Mouse (Mus musculus): ENCODE results near the gene Btnl4. TPM values are rescaled to one million over a fixed set of nuclear protein-coding genes. Genes with fewer than 3 reads are reported as not detected.

Gene Btnl4
- polyA plus RNA-seq, 1 experiment from 2014 or later: 12.7 TPM

- Histone ChIP-seq H3K4me1 (replicated peaks) (no peaks in the 10 kb centered on the region), H3K36me3 (no peaks in the 10 kb centered on the region), H3K4me2 (replicated peaks) (no peak overlapping the region), H3K27me3 (replicated peaks) (no peaks in the 10 kb centered on the region; the same call in 1 of the 2 replicates), H3K4me3 (replicated peaks) (no peak overlapping the region), H3K9ac (no peak overlapping the region), H3K9me3 (no peaks in the 10 kb centered on the region), H3K27ac (no peak overlapping the region)
- WGBS: 71% methylated on average over 7 of the region's 7 CpGs
- ATAC-seq: no peak
Measured at GRCm38 (mm10) chr17:34420014-34420413, 57.1 kb downstream of the Btnl4 start.

Other genes starting within 250 kb of the Btnl4 start
- 0.06 and 0.13 TPM in 2 replicates for gene H2-Ob, start 238.4 kb downstream of the Btnl4 start, polyA plus RNA-seq (2015; fragmentation: Nextera tagmentation; extraction: Ambion mirVana)
- 17.1 and 21.4 TPM in 2 replicates for gene H2-Ab1, start 219.6 kb downstream of the Btnl4 start, polyA plus RNA-seq (2015; fragmentation: Nextera tagmentation; extraction: Ambion mirVana)
- gene H2-Aa, start 189.5 kb downstream of the Btnl4 start, polyA plus RNA-seq (2015; fragmentation: Nextera tagmentation; extraction: Ambion mirVana): 10.2 TPM in 2 replicates
- 6.9 and 7.4 TPM in 2 replicates for gene H2-Eb1, start 171.5 kb downstream of the Btnl4 start, polyA plus RNA-seq (2015; fragmentation: Nextera tagmentation; extraction: Ambion mirVana)
- gene H2-Eb2, start 151.7 kb downstream of the Btnl4 start, polyA plus RNA-seq (2015; fragmentation: Nextera tagmentation; extraction: Ambion mirVana): not detected in 2 replicates
- gene Btnl2, start 122.5 kb downstream of the Btnl4 start, polyA plus RNA-seq (2015; fragmentation: Nextera tagmentation; extraction: Ambion mirVana): 3.7 and 5.0 TPM in 2 replicates
- 9.4 and 14.7 TPM in 2 replicates for gene Btnl1, start 100.2 kb downstream of the Btnl4 start, polyA plus RNA-seq (2015; fragmentation: Nextera tagmentation; extraction: Ambion mirVana)
- 0.34 and 0.59 TPM in 2 replicates for gene BC051142, start 78.5 kb downstream of the Btnl4 start, polyA plus RNA-seq (2015; fragmentation: Nextera tagmentation; extraction: Ambion mirVana)
- gene Btnl6, start 40.0 kb upstream of the Btnl4 start, polyA plus RNA-seq (2015; fragmentation: Nextera tagmentation; extraction: Ambion mirVana): 13.1 and 15.2 TPM in 2 replicates
- 2.9 and 5.8 TPM in 2 replicates for gene Notch4, start 87.0 kb upstream of the Btnl4 start, polyA plus RNA-seq (2015; fragmentation: Nextera tagmentation; extraction: Ambion mirVana)
- 10.1 TPM in 2 replicates for gene Gpsm3, start 112.5 kb upstream of the Btnl4 start, polyA plus RNA-seq (2015; fragmentation: Nextera tagmentation; extraction: Ambion mirVana)
- gene Pbx2, start 113.9 kb upstream of the Btnl4 start, polyA plus RNA-seq (2015; fragmentation: Nextera tagmentation; extraction: Ambion mirVana): 8.0 and 8.8 TPM in 2 replicates
- gene Ager, start 120.5 kb upstream of the Btnl4 start, polyA plus RNA-seq (2015; fragmentation: Nextera tagmentation; extraction: Ambion mirVana): 2.7 and 3.0 TPM in 2 replicates
- gene Rnf5, start 126.4 kb upstream of the Btnl4 start, polyA plus RNA-seq (2015; fragmentation: Nextera tagmentation; extraction: Ambion mirVana): 165 and 174 TPM in 2 replicates
- gene Agpat1, start 126.9 kb upstream of the Btnl4 start, polyA plus RNA-seq (2015; fragmentation: Nextera tagmentation; extraction: Ambion mirVana): 51.2 and 60.8 TPM in 2 replicates
- gene Egfl8, start 138.7 kb upstream of the Btnl4 start, polyA plus RNA-seq (2015; fragmentation: Nextera tagmentation; extraction: Ambion mirVana): 3.0 and 3.4 TPM in 2 replicates
- 27.8 and 29.6 TPM in 2 replicates for gene Ppt2, start 151.2 kb upstream of the Btnl4 start, polyA plus RNA-seq (2015; fragmentation: Nextera tagmentation; extraction: Ambion mirVana)
- gene Prrt1, start 152.2 kb upstream of the Btnl4 start, polyA plus RNA-seq (2015; fragmentation: Nextera tagmentation; extraction: Ambion mirVana): 0.40 and 0.49 TPM in 2 replicates
- 12.1 and 13.7 TPM in 2 replicates for gene Fkbpl, start 167.4 kb upstream of the Btnl4 start, polyA plus RNA-seq (2015; fragmentation: Nextera tagmentation; extraction: Ambion mirVana)
- gene Atf6b, start 169.8 kb upstream of the Btnl4 start, polyA plus RNA-seq (2015; fragmentation: Nextera tagmentation; extraction: Ambion mirVana): 67.5 and 68.2 TPM in 2 replicates
- 1.1 and 1.3 TPM in 2 replicates for gene Tnxb, start 193.2 kb upstream of the Btnl4 start, polyA plus RNA-seq (2015; fragmentation: Nextera tagmentation; extraction: Ambion mirVana)